Mouse (Mus musculus) R1 (cell line): ENCODE data around the gene Zfp317.

Experiments used
- DNase-seq: peaks from one replicate; pipeline ENCODE4 v3.0.0-alpha.2; 2018; ENCODE audit warnings: low read depth, low spot score

Zfp317 gene

DNA sequence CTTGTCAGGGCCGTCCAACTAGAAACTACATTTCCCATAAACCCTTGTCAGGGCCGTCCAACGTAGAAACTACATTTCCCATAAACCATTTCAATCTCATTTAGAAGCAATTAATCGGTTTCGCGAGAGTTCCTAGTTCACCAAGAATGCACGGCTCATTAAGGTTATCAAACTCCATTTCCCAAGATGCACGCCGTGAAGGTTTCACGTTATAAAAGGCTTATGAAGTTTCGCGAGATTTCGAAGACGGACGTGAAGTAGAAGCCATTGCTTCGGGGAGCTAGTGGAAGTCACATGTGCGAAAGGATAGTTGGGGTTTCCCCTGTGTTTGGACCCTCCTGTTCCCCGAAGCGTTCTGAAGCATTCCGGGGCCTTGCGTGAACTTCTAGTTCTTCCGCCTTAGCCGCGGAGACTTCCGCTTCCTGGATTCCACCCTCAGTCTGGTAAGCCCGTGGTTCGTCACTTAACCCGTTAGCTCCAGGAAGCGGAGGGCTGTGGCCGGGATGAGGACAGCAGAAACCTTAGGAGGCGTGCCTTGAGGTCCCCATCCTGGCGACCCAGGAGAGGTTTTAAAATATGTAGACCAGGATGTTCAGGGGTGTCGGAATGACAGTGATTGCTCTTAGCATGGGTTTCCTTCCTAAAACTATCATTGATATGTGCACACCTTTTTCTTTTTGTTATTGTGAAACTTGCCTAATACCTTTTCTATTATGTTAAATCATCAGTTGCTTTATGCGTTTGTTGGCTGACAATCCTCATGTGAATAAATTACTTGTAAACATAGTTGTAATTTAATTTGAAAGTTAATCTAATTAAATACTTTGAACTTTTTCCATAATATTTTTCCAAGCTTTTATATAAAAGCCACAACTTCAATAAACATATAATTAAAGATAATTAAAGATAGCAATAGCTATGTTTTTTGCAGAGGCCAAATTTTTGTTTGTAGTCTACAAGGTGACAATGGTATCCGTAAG is at the start of gene Zfp317:
Gene Zfp317 (plus strand): TSS at position 260 of the 980 bp plus-strand sequence.
- DNase-seq = peak; percentile 100

DNA sequence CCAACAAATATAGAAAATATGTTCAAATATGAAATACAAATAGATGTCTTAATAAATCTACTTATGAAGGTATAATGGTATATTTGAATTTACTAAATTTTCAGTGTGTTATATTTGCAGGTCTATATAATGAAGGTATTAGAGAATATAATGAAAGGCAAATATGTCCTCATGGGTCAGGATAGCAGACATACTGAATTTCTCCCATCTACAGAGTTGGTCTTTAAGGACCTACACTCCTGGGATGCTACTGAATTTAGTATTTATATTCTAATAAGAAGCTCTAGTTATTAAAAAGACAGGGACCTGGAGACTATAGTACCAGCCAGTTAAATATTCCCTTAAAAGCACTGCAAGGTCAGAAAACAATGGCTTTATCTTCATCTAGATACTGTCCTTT is 39.6 kb upstream of the Zfp317 start, which contains the start of gene Olfr855:
Gene Olfr855 (plus strand): TSS at position 301 of the 400 bp plus-strand sequence.
- DNase-seq = no peak

DNA sequence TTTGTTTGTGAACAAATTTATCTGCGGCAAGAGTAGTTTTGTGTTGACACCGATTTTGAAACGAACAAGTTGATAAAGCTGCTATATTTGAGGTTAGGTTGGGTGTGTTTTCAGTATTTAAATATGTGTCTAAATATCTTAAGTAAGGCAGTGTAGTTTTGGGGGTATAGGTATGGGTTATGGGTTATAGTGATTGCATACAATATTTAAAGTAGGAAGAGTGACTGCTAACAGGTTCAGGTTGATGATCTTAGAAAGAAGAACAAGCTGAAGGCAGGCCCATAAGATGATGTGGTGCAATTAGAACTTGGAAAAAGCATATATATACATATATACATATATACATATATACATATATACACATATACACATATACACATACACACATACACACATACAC is 605 bp upstream of the Zfp317 start:
- no peak for DNase-seq

GRCm38 (mm10) chr9:19629574-19629973 is 7.7 kb downstream of the Zfp317 start:
- no peak for DNase-seq

DNA sequence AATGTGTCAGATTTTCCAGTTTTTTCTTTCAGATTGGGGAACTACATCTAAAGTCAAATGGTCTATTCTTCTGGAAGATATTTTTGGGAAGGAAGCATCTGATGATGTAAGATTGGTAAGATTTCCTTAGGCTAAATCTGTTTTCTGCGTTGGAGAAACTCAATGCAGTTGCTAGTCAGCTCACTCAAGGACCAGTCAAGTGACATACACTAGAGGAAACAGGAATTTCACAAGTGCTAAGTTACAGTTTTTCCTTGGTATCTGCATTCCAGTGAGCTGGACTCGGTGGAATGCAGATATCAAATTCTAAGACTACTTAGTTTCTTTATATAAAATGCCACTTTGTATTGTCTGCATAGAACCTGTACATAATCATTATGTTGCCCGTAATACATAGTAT is 23.3 kb downstream of the Zfp317 start:
- no peak for DNase-seq

DNA sequence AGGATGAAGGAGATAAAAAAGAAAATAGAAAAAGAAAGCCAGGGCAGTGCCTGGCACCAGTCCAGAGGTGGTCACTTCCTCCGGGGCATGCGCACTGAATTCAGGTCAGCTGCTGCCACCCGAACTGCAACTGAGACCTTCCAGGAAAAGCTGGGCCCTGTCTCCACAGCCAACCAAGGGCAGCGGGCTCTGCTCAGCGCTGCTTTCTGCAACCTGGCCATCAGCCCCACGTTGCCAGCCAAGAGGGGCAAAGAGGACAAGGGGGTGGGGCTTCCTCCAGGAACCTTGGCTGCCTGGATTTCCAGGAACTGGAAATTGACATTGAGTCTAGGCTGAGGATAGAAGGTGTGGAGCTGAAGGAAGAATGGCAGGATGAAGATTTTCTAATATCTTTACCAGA is 68.4 kb downstream of the Zfp317 start:
- no peak for DNase-seq

DNA sequence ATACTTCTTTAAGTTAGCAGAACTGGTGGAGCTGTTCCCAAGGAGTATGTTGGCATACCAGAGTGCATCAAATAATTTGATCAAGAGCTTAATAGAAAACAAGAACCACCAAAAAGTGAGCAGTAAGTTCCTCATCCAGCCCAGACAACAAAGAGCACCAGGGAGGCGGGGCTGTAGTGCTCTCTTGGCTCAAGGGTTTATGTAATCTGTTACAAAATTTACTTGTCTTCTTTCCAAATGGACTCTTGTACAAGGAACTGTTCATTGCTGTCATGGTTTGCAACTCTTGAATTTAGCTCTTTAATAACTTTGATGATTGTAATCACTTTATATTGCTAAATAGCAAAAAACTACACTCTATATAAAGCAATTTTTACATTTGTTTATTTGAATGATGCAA is 69.5 kb downstream of the Zfp317 start:
- DNase-seq = no peak

- peak; percentile 64 for DNase-seq
These were observed 70.5 kb downstream of the Zfp317 start for GRCm38 (mm10) chr9:19692430-19692829.

GRCm38 (mm10) chr9:19694285-19694684 is 72.4 kb downstream of the Zfp317 start:
- peak; percentile 95 for DNase-seq

DNA sequence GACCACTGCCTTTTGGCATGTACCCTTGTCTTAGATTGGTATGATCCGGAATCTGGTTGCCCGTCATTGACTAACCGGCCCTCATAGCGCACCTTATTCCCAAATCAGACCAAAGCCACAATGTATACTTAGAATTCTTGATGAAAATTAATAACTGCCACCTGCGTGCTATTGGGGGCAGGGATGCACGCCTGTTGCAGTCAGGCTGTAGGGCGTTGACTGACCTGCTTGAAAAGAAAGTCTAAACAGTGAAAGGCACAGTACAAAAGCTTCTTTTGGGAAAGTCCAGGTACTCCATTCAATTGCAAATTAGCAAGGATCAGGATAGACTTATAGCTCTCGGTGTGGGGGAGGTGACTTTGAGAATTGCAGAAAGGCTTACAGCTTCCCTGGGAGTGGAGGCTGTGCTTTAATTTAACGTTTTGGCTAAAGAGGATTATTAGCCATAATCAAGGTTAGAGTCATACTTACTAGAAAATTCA is 73.0 kb downstream of the Zfp317 start:
- peak; percentile 97 for DNase-seq
